ENCODE assay signal across 23 mouse cellular contexts in the genomic region with DNA sequence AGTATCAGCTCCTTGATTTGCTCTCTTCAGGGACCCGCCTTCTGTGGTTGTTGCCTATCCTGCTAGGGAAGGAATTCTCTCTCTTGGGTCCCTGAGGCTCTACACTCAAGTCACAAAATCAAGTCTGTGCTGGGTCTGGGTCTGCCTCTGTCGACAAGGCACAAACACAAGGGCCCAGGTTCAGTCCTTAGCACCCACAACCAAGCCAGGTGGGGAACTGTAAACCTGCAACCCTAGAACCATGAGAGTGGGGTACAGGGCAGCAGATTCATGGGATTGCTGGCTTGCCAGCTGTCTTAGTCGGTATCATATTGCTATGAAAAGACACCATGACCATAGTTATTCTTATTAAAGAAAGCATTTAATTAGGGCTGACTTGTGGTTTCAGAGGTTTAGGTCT.
"Had no signal": no experiment of that assay in that cellular context is flagged by ENCODE, and none has a peak within 500 bp of the region (broad histone marks: within the 10 kb centered on the region; RNA-seq: fewer than 3 reads in every experiment).

No protein-coding gene starts in this region.

- H3K27me3 ChIP-seq: kidney, embryonic 15.5 days; limb, embryonic 13.5 days; limb, embryonic 15.5 days; liver, embryonic 12.5 days had no signal

- ATAC-seq: hindbrain, embryonic 16.5 days; intestine, embryonic 16.5 days; liver, embryonic 12.5 days had no signal

- DNase-seq: gastrocnemius, postnatal 14 days; gastrocnemius, postnatal 36 days; heart, adult 18-20 months; heart, postnatal 10 days; heart, postnatal 36 days; kidney, adult 11 months; kidney, adult 2 months; kidney, adult 9 months; kidney, postnatal 14 days; kidney, postnatal 36 days; layer of hippocampus, adult 9-11 months; layer of hippocampus, postnatal 36 days; left cerebral cortex, postnatal 4 days had no signal

- H3K4me3 ChIP-seq: kidney, embryonic 15.5 days; limb, embryonic 13.5 days; limb, embryonic 15.5 days; liver, embryonic 12.5 days had no signal

- H3K9me3 ChIP-seq: kidney, embryonic 15.5 days; limb, embryonic 13.5 days; limb, embryonic 15.5 days; liver, embryonic 12.5 days had no signal

- H3K9ac ChIP-seq: hindbrain, embryonic 14.5 days; kidney, embryonic 15.5 days; limb, embryonic 13.5 days; limb, embryonic 15.5 days; liver, embryonic 12.5 days; liver, embryonic 14.5 days had no signal

- H3K27ac ChIP-seq: hindbrain, embryonic 14.5 days; kidney, embryonic 15.5 days; kidney, postnatal 0 days; limb, embryonic 13.5 days; limb, embryonic 15.5 days; liver, embryonic 12.5 days; liver, embryonic 14.5 days had no signal

- H3K4me2 ChIP-seq: heart, embryonic 11.5 days; hindbrain, embryonic 14.5 days; kidney, embryonic 15.5 days; limb, embryonic 13.5 days; limb, embryonic 15.5 days; liver, embryonic 12.5 days had no signal

- H3K36me3 ChIP-seq: limb, embryonic 15.5 days; liver, embryonic 12.5 days had no signal
